Mouse (Mus musculus) small intestine, adult 2 months (tissue): ENCODE measurements at regions not wholly inside any gene's neighbourhood (a gene's known extent, or its start where the extent isn't known, plus 50 kb on each side); places are given as distances from the start of the nearest gene placed in this dataset.

ENCODE experiments used
- H3K27ac ChIP-seq: fragments of 200-500 bp; 2 replicates; pipeline ENCODE4 v1.5.1; 2012; ENCODE audit warnings: low read depth, low read length, control low read depth, inconsistent platforms; ENCODE audit not compliant: insufficient read depth
- H3K27me3 ChIP-seq: fragments of 200-500 bp; 2 replicates; pipeline ENCODE4 v1.6.1; 2012; ENCODE audit warnings: mild to moderate bottlenecking, moderate library complexity, low read length, inconsistent platforms; ENCODE audit not compliant: control insufficient read depth, insufficient read depth
- H3K36me3 ChIP-seq: fragments of 200-500 bp; 2 replicates; pipeline ENCODE4 v1.6.1; 2012; ENCODE audit warnings: mild to moderate bottlenecking, low read length, control low read depth, inconsistent platforms; ENCODE audit not compliant: control insufficient read depth, insufficient read depth
- H3K4me1 ChIP-seq: fragments of 200-500 bp; 2 replicates; pipeline ENCODE4 v1.6.1; 2012; ENCODE audit warnings: low read length, inconsistent platforms, mixed read lengths; ENCODE audit not compliant: control insufficient read depth, insufficient read depth, insufficient read length
- H3K4me3 ChIP-seq: fragments of 200-500 bp; 2 replicates; pipeline ENCODE4 v1.5.1; 2012; ENCODE audit warnings: low read depth, mild to moderate bottlenecking, control low read depth, inconsistent platforms, low read length, moderate library complexity
- CTCF ChIP-seq: fragments of 200-500 bp; IDR thresholded peaks from 2 replicates; pipeline ENCODE4 v1.5.1; 2012; ENCODE audit warnings: low read depth, mild to moderate bottlenecking, control low read depth, inconsistent platforms, low read length, moderate library complexity, mixed read lengths; ENCODE audit not compliant: insufficient replicate concordance, insufficient read length; ENCODE audit errors: extremely low read depth
- POLR2A ChIP-seq: fragments of 200-500 bp; IDR thresholded peaks from 2 replicates; pipeline ENCODE4 v1.6.1; 2012; ENCODE audit warnings: low read depth, mild to moderate bottlenecking, control low read depth, inconsistent platforms, low read length, moderate library complexity
- WGBS: fragments of 180-500 bp; shearing (Covaris S2); methylation state at CpG from one replicate; pipeline ENCODE4 v1.1.7; 2018; 5-methylcytosine and 5-hydroxymethylcytosine counted together

GRCm38 (mm10) chr9:115493765-115494164 lies 183.5 kb upstream of the Stt3b start:
- Histone ChIP-seq H3K27me3 (no peaks in the 10 kb centered on the region), H3K27ac (no peak overlapping the region), H3K36me3 (no peaks in the 10 kb centered on the region), H3K4me1 (peaks cover 3% of the 10 kb centered on the region; the same call in 1 of the 2 replicates), H3K4me3 (no peak overlapping the region)
- 92% methylated on average over 2 of the region's 2 CpGs for WGBS
- TF ChIP-seq CTCF = no peak
- TF ChIP-seq POLR2A = no peak

GRCm38 (mm10) chr9:115499536-115499935 lies 189.3 kb upstream of the Stt3b start:
- WGBS = 58% methylated on average over 3 of the region's 3 CpGs
- no peak for TF ChIP-seq CTCF
- TF ChIP-seq POLR2A = no peak
- Histone ChIP-seq H3K27me3 (no peaks in the 10 kb centered on the region), H3K27ac (no peak overlapping the region), H3K36me3 (no peaks in the 10 kb centered on the region), H3K4me1 (no peaks in the 10 kb centered on the region), H3K4me3 (no peak overlapping the region)

GRCm38 (mm10) chr9:115504789-115505188 lies 194.6 kb upstream of the Stt3b start:
- no peaks in the 10 kb centered on the region for H3K36me3 ChIP-seq
- TF ChIP-seq CTCF = no peak
- no peak for TF ChIP-seq POLR2A

GRCm38 (mm10) chr9:115507131-115507689 lies 197.0 kb upstream of the Stt3b start:
- no peaks in the 10 kb centered on the region for H3K36me3 ChIP-seq
- H3K27me3 ChIP-seq = no peaks in the 10 kb centered on the region
- TF ChIP-seq POLR2A (no peak), CTCF (no peak)
- H3K4me1 ChIP-seq = no peaks in the 10 kb centered on the region
- H3K27ac ChIP-seq = no peak overlapping the region
- H3K4me3 ChIP-seq = no peak overlapping the region
- 83% methylated on average over 7 of the region's 7 CpGs for WGBS

More at GRCm38 (mm10) chr9:115504789-115505188, 194.6 kb upstream of the Stt3b start:
- no peak overlapping the region for H3K4me3 ChIP-seq
- H3K4me1 ChIP-seq = no peaks in the 10 kb centered on the region
- H3K27ac ChIP-seq = no peak overlapping the region
- 8% methylated on average over 2 of the region's 2 CpGs for WGBS
- no peaks in the 10 kb centered on the region for H3K27me3 ChIP-seq

- Histone ChIP-seq H3K4me1 (no peaks in the 10 kb centered on the region), H3K27ac (no peak overlapping the region), H3K4me3 (no peak overlapping the region), H3K36me3 (no peaks in the 10 kb centered on the region), H3K27me3 (no peaks in the 10 kb centered on the region)
- WGBS = 67% methylated on average over 16 of the region's 16 CpGs
- no peak for TF ChIP-seq CTCF
- TF ChIP-seq POLR2A = no peak
These were observed 202.8 kb upstream of the Stt3b start for GRCm38 (mm10) chr9:115512835-115513629.

- Histone ChIP-seq H3K27ac (no peak overlapping the region), H3K27me3 (no peaks in the 10 kb centered on the region), H3K4me3 (no peak overlapping the region), H3K4me1 (no peaks in the 10 kb centered on the region), H3K36me3 (no peaks in the 10 kb centered on the region)
- TF ChIP-seq CTCF (no peak), POLR2A (no peak)
These were observed 207.7 kb upstream of the Stt3b start for GRCm38 (mm10) chr9:115517903-115518302.

GRCm38 (mm10) chr9:115524161-115524560 lies 213.9 kb upstream of the Stt3b start:
- Histone ChIP-seq H3K4me3 (no peak overlapping the region), H3K27ac (no peak overlapping the region), H3K27me3 (no peaks in the 10 kb centered on the region), H3K4me1 (no peaks in the 10 kb centered on the region), H3K36me3 (no peaks in the 10 kb centered on the region)
- TF ChIP-seq CTCF = no peak
- TF ChIP-seq POLR2A = no peak
- 42% methylated on average over 3 of the region's 3 CpGs for WGBS

GRCm38 (mm10) chr9:115524591-115524990 lies 214.4 kb upstream of the Stt3b start:
- 52% methylated on average over 5 of the region's 5 CpGs for WGBS
- H3K4me3 ChIP-seq = no peak overlapping the region
- H3K36me3 ChIP-seq = no peaks in the 10 kb centered on the region
- H3K27me3 ChIP-seq = no peaks in the 10 kb centered on the region
- H3K4me1 ChIP-seq = no peaks in the 10 kb centered on the region
- TF ChIP-seq CTCF (no peak), POLR2A (no peak)
- no peak overlapping the region for H3K27ac ChIP-seq
